Comparison of ENCODE assay signal across 30 mouse cellular contexts in the genomic region with DNA sequence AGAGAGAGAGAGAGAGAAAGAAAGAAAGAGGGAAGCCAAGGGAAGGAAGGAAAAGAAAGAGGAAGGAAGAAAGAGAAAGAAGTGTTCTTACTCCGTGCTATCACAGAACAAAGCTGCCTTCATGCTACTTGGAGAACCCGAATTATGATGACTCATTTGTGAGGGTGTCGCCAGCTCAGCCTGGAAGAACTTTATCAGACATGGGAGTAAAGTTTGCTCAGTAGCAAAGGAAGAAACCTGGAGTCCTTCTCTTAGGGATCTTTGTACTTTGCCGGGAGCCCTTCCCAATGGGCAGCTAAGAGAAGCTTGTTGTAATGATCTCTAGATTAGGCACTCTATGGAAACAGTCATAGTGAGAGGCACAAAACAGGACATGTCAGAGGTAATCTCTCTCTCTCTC. TPM values are rescaled to one million over a fixed set of nuclear protein-coding genes. Genes with fewer than 3 reads are reported as not detected.
DNase-seq lines count a peak whose midpoint lies in the region; ATAC-seq and TF ChIP-seq lines count a peak whose summit lies in the region.
"Had no signal": no experiment of that assay in that cellular context is flagged by ENCODE, and none has a peak within 500 bp of the region (broad histone marks: within the 10 kb centered on the region; RNA-seq: fewer than 3 reads in every experiment).

No protein-coding gene starts in this region.

- H3K27ac ChIP-seq in liver, embryonic 13.5 days, result no peak overlapping the region
- no peak overlapping the region for H3K27ac ChIP-seq in liver, postnatal 0 days (ENCODE audit: low read depth)
- no peak overlapping the region for H3K27ac ChIP-seq in intestine, embryonic 16.5 days (ENCODE audit: low read length)
- no peak overlapping the region for H3K27ac ChIP-seq in stomach, postnatal 0 days (replicated peaks)
- H3K27ac ChIP-seq: embryonic facial prominence, embryonic 15.5 days; forebrain, embryonic 10.5 days; heart, embryonic 15.5 days; hindbrain, embryonic 15.5 days; kidney, postnatal 0 days; limb, embryonic 15.5 days had no signal

- H3K36me3 ChIP-seq in liver, embryonic 13.5 days, result peaks cover 97% of the 10 kb centered on the region
- H3K36me3 ChIP-seq in liver, postnatal 0 days (replicated peaks; ENCODE audit: insufficient read depth, low read length), result peaks cover 80% of the 10 kb centered on the region
- peaks cover 47% of the 10 kb centered on the region for H3K36me3 ChIP-seq in intestine, embryonic 16.5 days (ENCODE audit: control insufficient read depth, insufficient read depth, low read length)
- H3K36me3 ChIP-seq in stomach, postnatal 0 days (ENCODE audit: control insufficient read depth, insufficient read depth, low read length), result peaks cover 37% of the 10 kb centered on the region

- no peak for DNase-seq in liver, embryonic 13.5 days
- no peak for DNase-seq in liver, postnatal 0 days
- DNase-seq in MEL-GATA-1-ER (ENCODE audit: extremely low read depth, low read depth), result peak; percentile 81
- DNase-seq in stomach, postnatal 0 days (ENCODE audit: low spot score), result peak; percentile 55
- no peak for DNase-seq in layer of hippocampus, postnatal 25 days (ENCODE audit: extremely low spot score in 1 of 2, low spot score in 1 of 2)
- DNase-seq in lung, adult 2 months, result no peak
- DNase-seq: adrenal gland, postnatal 25 days; B cell, adult 2 months; cerebellum, adult 18-20 months; cerebellum, postnatal 25 days; embryo, embryonic 11 days; gastrocnemius, postnatal 14 days; heart, postnatal 4 days; kidney, adult 18-20 months; right cerebral cortex, postnatal 25 days; thymus, postnatal 36 days had no signal

- no peaks in the 10 kb centered on the region for H3K4me1 ChIP-seq in liver, embryonic 13.5 days (replicated peaks)
- no peaks in the 10 kb centered on the region for H3K4me1 ChIP-seq in liver, postnatal 0 days (ENCODE audit: insufficient read depth)
- no peaks in the 10 kb centered on the region for H3K4me1 ChIP-seq in intestine, embryonic 16.5 days (ENCODE audit: control insufficient read depth, insufficient read depth, low read length)
- no peaks in the 10 kb centered on the region for H3K4me1 ChIP-seq in stomach, postnatal 0 days (replicated peaks; ENCODE audit: control insufficient read depth, insufficient read depth)
- no peaks in the 10 kb centered on the region for H3K4me1 ChIP-seq in lung, adult 2 months (ENCODE audit: control insufficient read depth, insufficient read depth, low read length)
- H3K4me1 ChIP-seq: embryonic facial prominence, embryonic 15.5 days; forebrain, embryonic 10.5 days; heart, embryonic 15.5 days; hindbrain, embryonic 15.5 days; limb, embryonic 15.5 days had no signal

- TF ChIP-seq POLR2A in lung, adult 2 months (IDR thresholded peaks at IDR 0.05; ENCODE audit: borderline replicate concordance, extremely low read depth, low read depth, low read length), result no peak

- ATAC-seq in liver, embryonic 13.5 days (ENCODE audit: low read depth), result peak; percentile 49; the same call in 1 of the 2 replicates
- ATAC-seq in liver, postnatal 0 days, result no peak
- peak; percentile 91 for ATAC-seq in intestine, embryonic 16.5 days
- ATAC-seq in stomach, postnatal 0 days (ENCODE audit: low FRiP score, low TSS enrichment), result peak; percentile 86
- ATAC-seq: activated CD4-positive, CD25-positive, alpha-beta regulatory T cell, adult 4 months; lung, postnatal 0 days; midbrain, embryonic 16.5 days had no signal

- no peak overlapping the region for H3K9ac ChIP-seq in liver, embryonic 13.5 days
- no peak overlapping the region for H3K9ac ChIP-seq in liver, postnatal 0 days (replicated peaks)
- H3K9ac ChIP-seq in intestine, embryonic 16.5 days (ENCODE audit: low read depth, low read length), result no peak overlapping the region
- H3K9ac ChIP-seq in stomach, postnatal 0 days (ENCODE audit: low read length), result no peak overlapping the region
- H3K9ac ChIP-seq: embryonic facial prominence, embryonic 15.5 days; heart, embryonic 15.5 days; hindbrain, embryonic 15.5 days; limb, embryonic 15.5 days had no signal

- no peak for TF ChIP-seq CTCF in liver, postnatal 0 days (IDR thresholded peaks at IDR 0.05; ENCODE audit: low read depth)
- no peak for TF ChIP-seq CTCF in stomach, postnatal 0 days (IDR thresholded peaks at IDR 0.05; ENCODE audit: low read depth)
- no peak for TF ChIP-seq CTCF in lung, adult 2 months (IDR thresholded peaks at IDR 0.05; ENCODE audit: insufficient read depth, low read length)

- no peak overlapping the region for H3K4me2 ChIP-seq in liver, embryonic 13.5 days
- H3K4me2 ChIP-seq in liver, postnatal 0 days (ENCODE audit: low read depth, low read length), result no peak overlapping the region
- no peak overlapping the region for H3K4me2 ChIP-seq in intestine, embryonic 16.5 days (ENCODE audit: low read depth, low read length)
- no peak overlapping the region for H3K4me2 ChIP-seq in stomach, postnatal 0 days (replicated peaks; ENCODE audit: low read depth)
- H3K4me2 ChIP-seq: embryonic facial prominence, embryonic 15.5 days; heart, embryonic 15.5 days; hindbrain, embryonic 15.5 days; limb, embryonic 15.5 days had no signal

- 43% methylated on average over 4 of the region's 4 CpGs for WGBS in liver, embryonic 13.5 days (ENCODE audit: insufficient replicate concordance)
- WGBS in liver, postnatal 0 days (ENCODE audit: insufficient replicate concordance), result 69% methylated on average over 4 of the region's 4 CpGs
- 62% methylated on average over 4 of the region's 4 CpGs for WGBS in intestine, embryonic 16.5 days
- 50% methylated on average over 4 of the region's 4 CpGs for WGBS in stomach, postnatal 0 days
- 78% methylated on average over 4 of the region's 4 CpGs for WGBS in lung, adult 2 months

- H3K4me3 ChIP-seq in liver, embryonic 13.5 days (replicated peaks), result no peak overlapping the region
- H3K4me3 ChIP-seq in liver, postnatal 0 days (ENCODE audit: low read depth, low read length), result no peak overlapping the region
- no peak overlapping the region for H3K4me3 ChIP-seq in intestine, embryonic 16.5 days (ENCODE audit: low read length)
- no peak overlapping the region for H3K4me3 ChIP-seq in stomach, postnatal 0 days (ENCODE audit: low read depth, low read length)
- no peak overlapping the region for H3K4me3 ChIP-seq in lung, adult 2 months (replicated peaks; ENCODE audit: extremely low read depth, low read depth, low read length)
- H3K4me3 ChIP-seq: embryonic facial prominence, embryonic 15.5 days; forebrain, embryonic 10.5 days; heart, embryonic 15.5 days; hindbrain, embryonic 15.5 days; limb, embryonic 15.5 days had no signal

- H3K27me3 ChIP-seq in liver, embryonic 13.5 days, result no peaks in the 10 kb centered on the region
- no peaks in the 10 kb centered on the region for H3K27me3 ChIP-seq in liver, postnatal 0 days (ENCODE audit: insufficient read depth, low read length)
- H3K27me3 ChIP-seq in intestine, embryonic 16.5 days (replicated peaks; ENCODE audit: control insufficient read depth, insufficient read depth, low read length), result no peaks in the 10 kb centered on the region
- H3K27me3 ChIP-seq in stomach, postnatal 0 days (ENCODE audit: control insufficient read depth, insufficient read depth, low read length), result no peaks in the 10 kb centered on the region
- H3K27me3 ChIP-seq: embryonic facial prominence, embryonic 15.5 days; heart, embryonic 15.5 days; hindbrain, embryonic 15.5 days; limb, embryonic 15.5 days had no signal

- no peak for TF ChIP-seq EP300 in liver, postnatal 0 days (IDR thresholded peaks at IDR 0.05; ENCODE audit: low read depth)
- TF ChIP-seq EP300 in stomach, postnatal 0 days (optimal IDR thresholded peaks at IDR 0.05), result no peak

- no peaks in the 10 kb centered on the region for H3K9me3 ChIP-seq in liver, embryonic 13.5 days (replicated peaks)
- no peaks in the 10 kb centered on the region for H3K9me3 ChIP-seq in liver, postnatal 0 days (ENCODE audit: low read length)
- no peaks in the 10 kb centered on the region for H3K9me3 ChIP-seq in intestine, embryonic 16.5 days (ENCODE audit: control insufficient read depth, low read length)
- no peaks in the 10 kb centered on the region for H3K9me3 ChIP-seq in stomach, postnatal 0 days (ENCODE audit: control insufficient read depth, low read length)
- H3K9me3 ChIP-seq: embryonic facial prominence, embryonic 15.5 days; forebrain, embryonic 10.5 days; heart, embryonic 15.5 days; hindbrain, embryonic 15.5 days; limb, embryonic 15.5 days had no signal

RNA-seq across cellular contexts. Expression of gene Arpc1b, which starts 11.3 kb away (rescaled TPM):
- polyA plus RNA-seq in liver, embryonic 13.5 days (2015; fragmentation: Nextera tagmentation; extraction: Ambion mirVana), result 158 and 163 TPM in 2 replicates
- 157 and 181 TPM in 2 replicates for polyA plus RNA-seq in liver, postnatal 0 days (2015; fragmentation: Nextera tagmentation; extraction: Ambion mirVana)
- 701 and 703 TPM in 2 replicates for polyA plus RNA-seq in intestine, embryonic 16.5 days (2015; fragmentation: Nextera tagmentation; extraction: Ambion mirVana)
- 283 and 304 TPM in 2 replicates for polyA plus RNA-seq in stomach, postnatal 0 days (2015; fragmentation: Nextera tagmentation; extraction: Ambion mirVana)
- total RNA-seq in layer of hippocampus, postnatal 25 days (2021), result 10 to 100 TPM; 33.6 to 34.2 TPM
- polyA plus RNA-seq in lung, adult 2 months (2012; rRNA removed), result 492 and 519 TPM in 2 replicates

RNA-seq across cellular contexts. Expression of gene Kpna7, which starts 18.9 kb away (rescaled TPM):
- polyA plus RNA-seq in liver, embryonic 13.5 days (2015; fragmentation: Nextera tagmentation; extraction: Ambion mirVana), result 0.05 and 0.06 TPM in 2 replicates
- polyA plus RNA-seq in liver, postnatal 0 days (2015; fragmentation: Nextera tagmentation; extraction: Ambion mirVana), result not detected in 2 replicates
- 0.34 and 0.40 TPM in 2 replicates for polyA plus RNA-seq in intestine, embryonic 16.5 days (2015; fragmentation: Nextera tagmentation; extraction: Ambion mirVana)
- 0.10 and 0.17 TPM in 2 replicates for polyA plus RNA-seq in stomach, postnatal 0 days (2015; fragmentation: Nextera tagmentation; extraction: Ambion mirVana)
- total RNA-seq in layer of hippocampus, postnatal 25 days (2021), result not detected
- not detected in 2 replicates for polyA plus RNA-seq in lung, adult 2 months (2012; rRNA removed)
- total RNA-seq: adrenal gland, postnatal 25 days; gastrocnemius, postnatal 14 days; heart, adult 18-20 months; heart, postnatal 4 days; left cerebral cortex, adult 18-20 months; left cerebral cortex, postnatal 36 days; megakaryocyte-erythroid progenitor cell, adult 5-6 weeks had no signal
- polyA plus RNA-seq: activated CD4-positive, CD25-positive, alpha-beta regulatory T cell, adult 4 months; embryonic facial prominence, embryonic 15.5 days; forebrain, embryonic 10.5 days; heart, embryonic 15.5 days; hindbrain, embryonic 15.5 days; kidney, postnatal 0 days; limb, embryonic 15.5 days; lung, postnatal 0 days; midbrain, embryonic 16.5 days had no signal

RNA-seq across cellular contexts. Expression of gene Arpc1a, which starts 19.1 kb away (rescaled TPM):
- polyA plus RNA-seq in liver, embryonic 13.5 days (2015; fragmentation: Nextera tagmentation; extraction: Ambion mirVana), result 65.3 and 65.8 TPM in 2 replicates
- polyA plus RNA-seq in liver, postnatal 0 days (2015; fragmentation: Nextera tagmentation; extraction: Ambion mirVana), result 49.1 and 51.1 TPM in 2 replicates
- polyA plus RNA-seq in intestine, embryonic 16.5 days (2015; fragmentation: Nextera tagmentation; extraction: Ambion mirVana), result 138 and 141 TPM in 2 replicates
- polyA plus RNA-seq in stomach, postnatal 0 days (2015; fragmentation: Nextera tagmentation; extraction: Ambion mirVana), result 142 and 145 TPM in 2 replicates
- 100 to 1,000 TPM; 257 to 274 TPM for total RNA-seq in layer of hippocampus, postnatal 25 days (2021)
- polyA plus RNA-seq in lung, adult 2 months (2012; rRNA removed), result 117 and 135 TPM in 2 replicates

RNA-seq across cellular contexts. Expression of gene Pdap1, which starts 37.3 kb away (rescaled TPM):
- polyA plus RNA-seq in liver, embryonic 13.5 days (2015; fragmentation: Nextera tagmentation; extraction: Ambion mirVana), result 69.5 and 90.7 TPM in 2 replicates
- 32.5 and 34.0 TPM in 2 replicates for polyA plus RNA-seq in liver, postnatal 0 days (2015; fragmentation: Nextera tagmentation; extraction: Ambion mirVana)
- 62.7 and 66.6 TPM in 2 replicates for polyA plus RNA-seq in intestine, embryonic 16.5 days (2015; fragmentation: Nextera tagmentation; extraction: Ambion mirVana)
- polyA plus RNA-seq in stomach, postnatal 0 days (2015; fragmentation: Nextera tagmentation; extraction: Ambion mirVana), result 51.1 and 62.0 TPM in 2 replicates
- total RNA-seq in layer of hippocampus, postnatal 25 days (2021), result 100 to 1,000 TPM in 1 of 2 experiments, 10 to 100 TPM in 1; 90.1 to 102 TPM
- polyA plus RNA-seq in lung, adult 2 months (2012; rRNA removed), result 18.4 and 23.4 TPM in 2 replicates

RNA-seq across cellular contexts. Expression of gene Bud31, which starts 37.5 kb away (rescaled TPM):
- 164 and 177 TPM in 2 replicates for polyA plus RNA-seq in liver, embryonic 13.5 days (2015; fragmentation: Nextera tagmentation; extraction: Ambion mirVana)
- polyA plus RNA-seq in liver, postnatal 0 days (2015; fragmentation: Nextera tagmentation; extraction: Ambion mirVana), result 94.8 and 97.2 TPM in 2 replicates
- polyA plus RNA-seq in intestine, embryonic 16.5 days (2015; fragmentation: Nextera tagmentation; extraction: Ambion mirVana), result 166 and 178 TPM in 2 replicates
- 128 and 129 TPM in 2 replicates for polyA plus RNA-seq in stomach, postnatal 0 days (2015; fragmentation: Nextera tagmentation; extraction: Ambion mirVana)
- total RNA-seq in layer of hippocampus, postnatal 25 days (2021), result 10 to 100 TPM; 69.5 to 81.9 TPM
- 33.1 and 33.9 TPM in 2 replicates for polyA plus RNA-seq in lung, adult 2 months (2012; rRNA removed)

Comparison
In these comparisons a context has a peak if more than half of its experiments do, and no peak if none do; other contexts are left out.
1. DNase-seq: peak in MEL-GATA-1-ER (single experiment) and stomach, postnatal 0 days (single experiment); none in liver, embryonic 13.5 days (single experiment), liver, postnatal 0 days (single experiment), layer of hippocampus, postnatal 25 days (0 of 2) and lung, adult 2 months (single experiment).